Mouse (Mus musculus): ENCODE results near the gene Ppt2. TPM values are rescaled to one million over a fixed set of nuclear protein-coding genes. Genes with fewer than 3 reads are reported as not detected.

The Ppt2 gene
- polyA plus RNA-seq, 1 experiment from 2014 or later, result 22.9 TPM

- no peak for ATAC-seq (replicated peaks; ENCODE audit: insufficient number of reproducible peaks, insufficient read depth, low FRiP score, low read depth)
- Histone ChIP-seq H3K27me3 (peaks cover 22% of the 10 kb centered on the region), H3K9ac (no peak overlapping the region), H3K27ac (peak overlapping the region; percentile 66), H3K4me1 (replicated peaks) (peaks cover 37% of the 10 kb centered on the region), H3K4me3 (no peak overlapping the region), H3K4me2 (0 out of 2 replicates have a peak overlapping the region, but pooled peaks have one; percentile 0), H3K36me3 (peaks cover 32% of the 10 kb centered on the region), H3K9me3 (replicated peaks) (no peaks in the 10 kb centered on the region)
- 52% methylated on average over 7 of the region's 7 CpGs for WGBS
These were observed 26.9 kb upstream of the Ppt2 start for GRCm38 (mm10) chr17:34655160-34655559.

- peaks cover 17% of the 10 kb centered on the region for H3K27me3 ChIP-seq
- 89% methylated on average over 13 of the region's 13 CpGs for WGBS
- no peak for ATAC-seq (replicated peaks; ENCODE audit: insufficient number of reproducible peaks, insufficient read depth, low FRiP score, low read depth)
- no peak overlapping the region for H3K4me2 ChIP-seq
- H3K27ac ChIP-seq, result no peak overlapping the region; the same call in 1 of the 2 replicates
- H3K4me1 ChIP-seq (replicated peaks), result peaks cover 31% of the 10 kb centered on the region
- H3K9me3 ChIP-seq (replicated peaks), result no peaks in the 10 kb centered on the region
- H3K9ac ChIP-seq, result no peak overlapping the region
- no peak overlapping the region for H3K4me3 ChIP-seq
- H3K36me3 ChIP-seq, result peaks cover 38% of the 10 kb centered on the region
These were observed 26.1 kb upstream of the Ppt2 start for GRCm38 (mm10) chr17:34654392-34654791.

GRCm38 (mm10) chr17:34653746-34654285, 25.5 kb upstream of the Ppt2 start:
- ATAC-seq (replicated peaks; ENCODE audit: insufficient number of reproducible peaks, insufficient read depth, low FRiP score, low read depth), result no peak
- 57% methylated on average over 9 of the region's 9 CpGs for WGBS
- Histone ChIP-seq H3K9me3 (replicated peaks) (no peaks in the 10 kb centered on the region), H3K27me3 (peaks cover 12% of the 10 kb centered on the region; the same call in 1 of the 2 replicates), H3K4me3 (no peak overlapping the region), H3K4me1 (replicated peaks) (peaks cover 28% of the 10 kb centered on the region), H3K27ac (no peak overlapping the region; the same call in 1 of the 2 replicates), H3K36me3 (peaks cover 43% of the 10 kb centered on the region), H3K4me2 (no peak overlapping the region), H3K9ac (no peak overlapping the region)

- WGBS, result 90% methylated on average over 8 of the region's 8 CpGs
- no peak overlapping the region for H3K9ac ChIP-seq
- peaks cover 43% of the 10 kb centered on the region for H3K36me3 ChIP-seq
- H3K4me2 ChIP-seq, result no peak overlapping the region
- no peak overlapping the region for H3K27ac ChIP-seq
- H3K27me3 ChIP-seq, result 0 out of 2 replicates have a peak, but pooled peaks cover 3% of the 10 kb centered on the region
- H3K4me3 ChIP-seq, result no peak overlapping the region
- ATAC-seq (replicated peaks; ENCODE audit: insufficient number of reproducible peaks, insufficient read depth, low FRiP score, low read depth), result no peak
- no peaks in the 10 kb centered on the region for H3K9me3 ChIP-seq (replicated peaks)
- peaks cover 31% of the 10 kb centered on the region for H3K4me1 ChIP-seq (replicated peaks)
These were observed 24.7 kb upstream of the Ppt2 start for GRCm38 (mm10) chr17:34652985-34653384.

- ATAC-seq (replicated peaks; ENCODE audit: insufficient number of reproducible peaks, insufficient read depth, low FRiP score, low read depth), result no peak
- Histone ChIP-seq H3K4me2 (no peak overlapping the region), H3K4me3 (no peak overlapping the region), H3K9me3 (replicated peaks) (no peaks in the 10 kb centered on the region), H3K27ac (no peak overlapping the region), H3K27me3 (0 out of 2 replicates have a peak, but pooled peaks cover under 1% of the 10 kb centered on the region), H3K36me3 (peaks cover 43% of the 10 kb centered on the region), H3K9ac (no peak overlapping the region), H3K4me1 (replicated peaks) (peaks cover 36% of the 10 kb centered on the region)
- 89% methylated on average over 10 of the region's 10 CpGs for WGBS
These were observed 24.2 kb upstream of the Ppt2 start for GRCm38 (mm10) chr17:34652546-34652945.

- Histone ChIP-seq H3K4me2 (no peak overlapping the region), H3K36me3 (peaks cover 43% of the 10 kb centered on the region), H3K9me3 (replicated peaks) (no peaks in the 10 kb centered on the region), H3K27ac (no peak overlapping the region), H3K27me3 (no peaks in the 10 kb centered on the region), H3K9ac (no peak overlapping the region), H3K4me1 (replicated peaks) (peaks cover 38% of the 10 kb centered on the region), H3K4me3 (no peak overlapping the region)
- no peak for ATAC-seq (replicated peaks; ENCODE audit: insufficient number of reproducible peaks, insufficient read depth, low FRiP score, low read depth)
- WGBS, result 50% methylated on average over 19 of the region's 19 CpGs
These were observed 23.4 kb upstream of the Ppt2 start for GRCm38 (mm10) chr17:34651507-34652221.

GRCm38 (mm10) chr17:34650781-34651180, 22.5 kb upstream of the Ppt2 start:
- no peak for ATAC-seq (replicated peaks; ENCODE audit: insufficient number of reproducible peaks, insufficient read depth, low FRiP score, low read depth)
- 88% methylated on average over 14 of the region's 14 CpGs for WGBS
- peaks cover 38% of the 10 kb centered on the region for H3K4me1 ChIP-seq (replicated peaks)
- peaks cover 43% of the 10 kb centered on the region for H3K36me3 ChIP-seq
- no peak overlapping the region for H3K4me3 ChIP-seq
- no peak overlapping the region for H3K9ac ChIP-seq
- H3K27me3 ChIP-seq, result no peaks in the 10 kb centered on the region
- H3K4me2 ChIP-seq, result no peak overlapping the region
- no peak overlapping the region for H3K27ac ChIP-seq
- no peaks in the 10 kb centered on the region for H3K9me3 ChIP-seq (replicated peaks)

GRCm38 (mm10) chr17:34649106-34649864, 21.0 kb upstream of the Ppt2 start:
- 87% methylated on average over 18 of the region's 18 CpGs for WGBS
- Histone ChIP-seq H3K4me3 (no peak overlapping the region), H3K9me3 (replicated peaks) (no peaks in the 10 kb centered on the region), H3K36me3 (peaks cover 43% of the 10 kb centered on the region), H3K9ac (no peak overlapping the region), H3K4me2 (no peak overlapping the region), H3K27ac (no peak overlapping the region), H3K27me3 (no peaks in the 10 kb centered on the region), H3K4me1 (replicated peaks) (peaks cover 32% of the 10 kb centered on the region)
- ATAC-seq (replicated peaks; ENCODE audit: insufficient number of reproducible peaks, insufficient read depth, low FRiP score, low read depth), result no peak

GRCm38 (mm10) chr17:34648141-34648890, 20.0 kb upstream of the Ppt2 start:
- peak overlapping the region; percentile 88; the same call in 1 of the 2 replicates for H3K9ac ChIP-seq
- WGBS, result 80% methylated on average over 16 of the region's 16 CpGs
- no peaks in the 10 kb centered on the region for H3K27me3 ChIP-seq
- peak overlapping the region; percentile 100 for H3K4me3 ChIP-seq
- H3K27ac ChIP-seq, result no peak overlapping the region
- H3K4me1 ChIP-seq (replicated peaks), result peaks cover 29% of the 10 kb centered on the region
- no peaks in the 10 kb centered on the region for H3K9me3 ChIP-seq (replicated peaks)
- no peak for ATAC-seq (replicated peaks; ENCODE audit: insufficient number of reproducible peaks, insufficient read depth, low FRiP score, low read depth)
- peak overlapping the region; percentile 84 for H3K4me2 ChIP-seq
- H3K36me3 ChIP-seq, result peaks cover 42% of the 10 kb centered on the region

GRCm38 (mm10) chr17:34646906-34647787, 18.8 kb upstream of the Ppt2 start, which contains the start of gene Atf6b:
Gene Atf6b, plus strand, starts transcription at chr17:34647146.
- peak; percentile 97 for ATAC-seq (replicated peaks; ENCODE audit: insufficient number of reproducible peaks, insufficient read depth, low FRiP score, low read depth)
- Histone ChIP-seq H3K27me3 (no peaks in the 10 kb centered on the region), H3K4me1 (replicated peaks) (peaks cover 29% of the 10 kb centered on the region), H3K9me3 (replicated peaks) (no peaks in the 10 kb centered on the region), H3K9ac (peak within 1 kb of the TSS; percentile 88), H3K4me3 (peak within 1 kb of the TSS; percentile 100), H3K4me2 (peak within 1 kb of the TSS; percentile 84), H3K27ac (peak within 1 kb of the TSS; percentile 76), H3K36me3 (peaks cover 30% of the 10 kb centered on the region)
- WGBS, result under 1% methylated on average over 66 of the region's 66 CpGs
